Mouse (Mus musculus) spleen, adult 12 weeks (tissue): Measurements from ENCODE around the gene Cacna1d.

Experiments used
- DNase-seq: peaks from one replicate; pipeline ENCODE4 v3.0.0; 2022; ENCODE audit warnings: low spot score

Gene Cacna1d

GRCm38 (mm10) chr14:30367074-30367473 is 124.2 kb downstream of the Cacna1d start:
- no peak for DNase-seq

DNA sequence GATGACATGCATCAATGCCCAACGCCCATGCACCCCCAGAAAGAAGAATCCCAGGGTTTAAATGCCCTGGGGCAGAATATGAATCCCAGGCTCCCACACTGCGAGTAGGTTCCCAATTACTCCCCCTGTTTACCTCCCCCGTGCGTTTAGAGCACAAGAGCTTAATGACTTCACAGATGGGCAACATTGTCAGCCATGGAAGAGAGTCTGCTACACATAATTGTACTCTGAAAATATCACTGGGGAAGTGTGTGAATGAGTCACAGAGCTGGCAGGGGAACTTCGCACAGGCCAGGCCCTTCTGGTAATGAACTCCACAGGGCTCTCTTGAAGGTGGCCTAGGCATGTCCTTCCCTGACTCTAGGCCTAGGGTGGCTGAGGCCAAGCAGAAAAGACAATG is 125.4 kb downstream of the Cacna1d start:
- DNase-seq, result no peak

GRCm38 (mm10) chr14:30363487-30364167 is 127.6 kb downstream of the Cacna1d start:
- DNase-seq, result no peak

GRCm38 (mm10) chr14:30362370-30362769 is 128.9 kb downstream of the Cacna1d start:
- DNase-seq, result no peak

DNA sequence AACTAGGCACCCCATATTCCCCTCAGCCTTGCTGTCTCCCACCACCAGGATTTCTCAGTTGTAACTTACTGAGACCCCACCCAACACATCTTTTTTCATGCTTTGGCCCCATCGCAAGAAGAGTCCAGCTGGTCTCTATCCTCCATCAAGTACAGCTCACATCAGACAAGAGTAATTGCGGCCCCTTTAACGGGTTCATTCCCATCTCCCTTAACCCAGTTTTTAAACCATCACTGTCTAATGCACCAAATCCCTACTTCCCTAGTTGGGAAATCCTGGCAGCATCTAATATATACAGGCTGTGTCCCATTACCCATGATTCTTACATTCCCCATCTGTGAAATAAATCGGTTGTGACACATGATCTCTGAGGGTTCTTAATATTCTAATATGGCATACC is 130.8 kb downstream of the Cacna1d start:
- DNase-seq, result no peak

DNA sequence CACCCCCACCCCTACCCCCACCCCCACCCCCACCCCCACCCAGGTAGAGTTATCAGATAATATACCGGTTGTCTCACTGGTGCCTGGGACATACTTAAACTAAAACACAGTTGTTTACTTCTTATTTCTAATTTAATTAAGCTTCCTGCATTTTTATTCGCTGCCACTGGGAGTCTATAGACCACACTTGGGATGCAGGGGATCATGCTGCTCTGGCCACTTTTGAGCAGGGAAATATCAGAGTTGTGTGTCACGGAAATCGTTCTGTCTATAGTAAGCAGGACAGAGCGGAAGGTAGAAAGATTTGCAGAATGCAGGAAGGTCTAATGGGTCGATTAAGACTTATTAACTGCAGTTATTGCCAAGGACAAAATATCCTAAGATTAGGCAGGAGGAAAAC is 131.3 kb downstream of the Cacna1d start:
- DNase-seq, result no peak

GRCm38 (mm10) chr14:30358028-30358427 is 133.2 kb downstream of the Cacna1d start:
- DNase-seq, result no peak

DNA sequence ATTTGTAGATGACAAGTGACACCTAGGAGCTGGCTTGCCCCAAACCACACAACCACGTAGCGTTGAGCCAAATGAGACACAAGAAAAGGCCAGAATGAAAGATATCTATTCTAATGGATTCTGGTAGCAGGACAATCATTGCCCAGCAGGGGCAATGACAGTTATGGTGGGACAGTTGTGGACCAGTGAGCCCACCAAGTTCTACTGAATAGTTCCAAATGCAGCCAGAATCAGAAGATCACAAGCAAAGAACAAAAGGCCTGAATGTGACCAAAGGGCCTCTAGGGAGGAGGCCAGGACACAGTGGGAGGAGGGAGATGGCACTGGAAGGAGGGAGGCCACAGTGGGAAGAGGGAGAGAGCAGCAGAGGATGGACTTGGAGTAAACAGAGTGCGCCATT is 134.8 kb downstream of the Cacna1d start:
- no peak for DNase-seq

DNA sequence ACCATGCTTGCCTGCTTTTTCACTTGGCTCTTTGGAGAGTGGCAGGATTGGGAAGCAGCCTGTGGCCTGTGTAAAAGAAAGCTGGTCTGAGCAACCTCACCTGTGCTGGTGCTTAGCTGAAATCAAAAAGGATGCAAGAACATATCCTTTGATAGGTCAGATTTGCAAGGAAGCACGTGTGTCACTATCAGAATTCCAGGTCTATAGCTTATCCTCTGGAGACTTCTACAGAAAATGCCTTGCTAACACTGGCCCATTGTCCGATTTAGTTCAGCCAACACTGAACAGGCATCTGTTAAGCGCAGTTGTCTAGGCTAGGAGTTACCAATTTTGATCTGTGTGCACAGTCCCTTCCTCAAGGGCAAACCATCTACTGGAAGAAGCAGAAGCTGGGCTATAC is 136.5 kb downstream of the Cacna1d start:
- no peak for DNase-seq

DNA sequence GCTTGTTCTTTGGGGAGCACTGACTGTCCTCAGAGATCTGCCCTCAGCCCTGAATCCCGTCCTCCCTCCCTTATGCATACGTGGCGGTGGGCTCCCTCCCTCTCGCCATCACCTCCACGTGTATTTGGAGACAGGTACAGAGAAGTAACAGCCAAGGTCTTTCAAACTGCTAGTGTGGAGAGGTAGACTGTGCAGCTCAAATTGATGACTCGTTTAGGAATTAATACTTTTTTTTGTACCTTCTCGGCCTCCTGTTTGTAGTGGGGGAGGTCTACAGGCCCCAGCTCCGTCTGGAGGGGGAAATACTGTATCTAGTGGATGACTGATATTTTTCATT is 137.2 kb downstream of the Cacna1d start:
- DNase-seq, result no peak

DNA sequence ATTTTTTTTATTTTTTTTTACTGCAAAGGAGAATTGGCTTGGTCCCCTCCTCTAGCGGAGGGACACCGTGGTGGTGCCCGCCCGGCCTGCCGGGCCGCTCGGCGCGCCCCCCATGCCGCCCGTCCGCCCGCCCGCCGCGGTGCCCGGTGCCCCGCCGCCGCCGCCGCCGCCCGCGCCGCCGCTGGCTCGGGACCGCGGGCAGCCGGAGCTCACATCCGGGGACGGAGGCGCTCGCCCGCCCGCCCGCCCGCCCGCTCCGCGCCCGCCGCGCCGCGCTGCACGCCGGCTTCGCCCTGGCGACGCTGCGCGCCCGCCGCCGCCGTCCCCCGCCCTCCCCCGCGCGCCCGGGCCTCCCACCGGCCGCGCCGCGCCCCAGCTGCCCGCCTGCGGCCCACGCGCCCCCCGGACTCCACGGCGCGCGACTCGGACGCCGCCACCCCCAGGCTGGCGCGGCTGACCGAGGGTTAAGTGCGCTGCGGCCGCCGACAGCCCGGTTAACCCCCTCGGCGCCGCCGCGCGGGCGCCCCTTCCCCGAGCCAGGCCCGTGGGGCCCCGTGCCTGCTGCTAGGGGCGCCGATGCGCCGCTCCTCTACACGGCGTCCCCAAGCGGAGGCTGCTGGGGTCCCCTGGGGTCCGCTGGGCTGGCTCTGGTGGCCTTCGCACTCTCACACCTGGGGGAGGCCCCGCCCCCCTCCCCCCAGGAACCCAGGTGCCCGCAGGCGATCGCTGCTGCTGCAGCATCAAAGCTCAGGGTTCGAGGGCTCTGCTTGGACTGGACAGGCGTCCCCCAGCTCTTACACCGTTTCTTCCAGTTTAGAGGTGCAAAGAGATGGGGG is 137.7 kb downstream of the Cacna1d start:
- DNase-seq, result no peak

DNA sequence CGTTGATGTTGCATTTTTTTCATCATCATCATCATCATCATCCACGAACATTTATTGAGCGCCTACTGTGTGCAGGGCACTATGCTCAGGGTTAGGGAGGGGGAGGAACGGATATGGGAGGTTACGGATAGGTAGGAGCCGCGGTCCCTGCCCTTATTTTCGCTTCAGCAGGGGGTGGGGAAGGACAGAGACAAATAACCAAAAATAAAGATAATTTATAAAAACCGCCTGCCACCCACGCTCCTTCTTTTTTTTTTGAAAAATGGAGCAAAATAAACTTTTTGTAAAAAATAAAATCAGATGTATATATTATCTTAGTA is 138.3 kb downstream of the Cacna1d start:
- no peak for DNase-seq

DNA sequence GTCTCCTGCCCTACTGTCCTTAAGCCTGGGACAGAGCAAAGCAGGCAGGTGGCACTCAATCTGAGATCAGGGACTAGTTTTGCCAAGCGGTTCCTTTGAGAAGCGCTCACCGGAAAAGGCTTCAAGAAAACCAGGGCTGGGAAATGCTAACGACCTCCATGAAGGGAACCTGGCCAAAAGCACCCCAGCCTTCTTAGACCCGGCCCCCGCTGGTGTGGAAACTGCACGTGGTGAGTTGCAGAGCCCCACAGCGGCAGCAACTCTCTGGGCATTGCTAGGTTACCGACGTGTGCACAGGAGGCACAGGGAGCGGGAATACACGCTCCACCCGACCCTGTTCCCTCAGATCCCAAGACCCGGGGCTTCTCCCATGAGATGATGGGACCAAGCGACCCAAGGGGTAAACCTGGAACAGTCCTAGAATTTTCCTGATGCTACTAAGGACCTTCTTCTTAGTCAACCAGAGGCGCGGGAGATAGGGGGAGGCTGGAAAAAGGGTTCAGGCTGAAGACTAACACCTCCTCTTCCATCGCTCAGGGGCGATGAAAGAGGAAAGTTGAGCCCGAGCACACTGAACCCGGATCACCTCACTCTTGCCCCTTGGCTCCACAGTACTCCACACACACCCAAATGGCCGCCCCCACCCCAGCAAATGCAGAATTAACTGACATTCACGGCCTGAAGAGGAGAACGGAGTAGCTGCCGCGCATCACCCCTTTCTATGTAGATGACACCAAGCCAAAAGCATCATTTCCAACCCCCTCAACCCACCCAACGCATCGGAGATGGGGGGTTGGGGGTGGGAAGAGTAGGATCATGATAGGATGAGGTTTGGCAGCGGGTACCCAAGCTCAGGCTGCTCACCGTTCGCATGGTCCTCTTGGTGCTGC is 138.9 kb downstream of the Cacna1d start:
- DNase-seq, result no peak

GRCm38 (mm10) chr14:30350285-30350684 is 141.0 kb downstream of the Cacna1d start:
- DNase-seq, result no peak

DNA sequence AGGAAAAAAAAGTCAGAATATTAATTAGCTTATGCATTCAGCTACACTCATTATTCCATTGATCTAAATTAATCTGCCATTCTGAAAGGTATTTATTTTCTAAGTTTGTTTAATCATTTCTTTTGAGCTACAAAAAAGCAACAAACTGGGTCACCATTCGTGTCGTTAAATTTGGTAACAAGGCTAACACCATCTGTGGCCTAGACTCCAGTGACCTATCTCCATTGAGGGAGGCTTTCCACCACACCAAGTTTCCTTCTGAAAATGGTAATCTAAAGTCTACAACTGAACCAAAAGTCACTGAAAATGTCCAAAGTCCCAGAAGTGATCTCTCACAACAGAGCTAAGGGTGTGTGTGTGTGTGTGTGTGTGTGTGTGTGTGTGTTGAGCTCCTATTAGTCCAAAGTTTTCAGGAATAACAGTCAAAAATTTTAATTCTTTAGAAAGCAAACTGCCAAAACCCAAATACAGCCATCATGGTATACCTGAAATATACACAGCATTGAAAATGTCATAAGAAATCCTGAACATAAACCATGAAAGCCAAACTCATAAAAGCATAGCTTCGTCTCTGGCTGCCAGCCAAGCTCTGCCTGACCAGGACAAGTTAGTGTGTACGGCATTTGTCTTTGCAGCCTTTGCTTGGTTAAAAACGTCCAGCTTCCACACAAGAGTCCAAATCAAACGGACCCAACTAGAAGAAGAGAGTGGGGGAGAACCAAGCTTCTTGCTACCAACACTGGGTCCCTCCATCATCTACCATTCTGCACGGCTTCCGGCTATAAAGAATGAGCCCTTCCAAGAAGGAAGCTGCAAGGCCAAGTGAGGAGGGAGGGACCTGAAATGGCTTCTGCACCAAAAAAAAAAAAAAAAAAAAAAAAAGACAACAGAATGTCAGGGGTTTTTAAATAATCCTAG is 146.0 kb downstream of the Cacna1d start:
- DNase-seq, result no peak

GRCm38 (mm10) chr14:30343740-30344139 is 147.5 kb downstream of the Cacna1d start:
- no peak for DNase-seq

GRCm38 (mm10) chr14:30341825-30342590 is 149.2 kb downstream of the Cacna1d start:
- no peak for DNase-seq

GRCm38 (mm10) chr14:30340140-30340539 is 151.1 kb downstream of the Cacna1d start:
- no peak for DNase-seq

GRCm38 (mm10) chr14:30331856-30332255 is 159.4 kb downstream of the Cacna1d start:
- DNase-seq, result no peak

GRCm38 (mm10) chr14:30330416-30331181 is 160.7 kb downstream of the Cacna1d start:
- no peak for DNase-seq
